Mouse (Mus musculus): ENCODE results near the gene Zfp575. TPM values are rescaled to one million over a fixed set of nuclear protein-coding genes. Genes with fewer than 3 reads are reported as not detected.

The Zfp575 gene
- polyA plus RNA-seq, 1 experiment from 2014 or later: 10.3 TPM

DNA sequence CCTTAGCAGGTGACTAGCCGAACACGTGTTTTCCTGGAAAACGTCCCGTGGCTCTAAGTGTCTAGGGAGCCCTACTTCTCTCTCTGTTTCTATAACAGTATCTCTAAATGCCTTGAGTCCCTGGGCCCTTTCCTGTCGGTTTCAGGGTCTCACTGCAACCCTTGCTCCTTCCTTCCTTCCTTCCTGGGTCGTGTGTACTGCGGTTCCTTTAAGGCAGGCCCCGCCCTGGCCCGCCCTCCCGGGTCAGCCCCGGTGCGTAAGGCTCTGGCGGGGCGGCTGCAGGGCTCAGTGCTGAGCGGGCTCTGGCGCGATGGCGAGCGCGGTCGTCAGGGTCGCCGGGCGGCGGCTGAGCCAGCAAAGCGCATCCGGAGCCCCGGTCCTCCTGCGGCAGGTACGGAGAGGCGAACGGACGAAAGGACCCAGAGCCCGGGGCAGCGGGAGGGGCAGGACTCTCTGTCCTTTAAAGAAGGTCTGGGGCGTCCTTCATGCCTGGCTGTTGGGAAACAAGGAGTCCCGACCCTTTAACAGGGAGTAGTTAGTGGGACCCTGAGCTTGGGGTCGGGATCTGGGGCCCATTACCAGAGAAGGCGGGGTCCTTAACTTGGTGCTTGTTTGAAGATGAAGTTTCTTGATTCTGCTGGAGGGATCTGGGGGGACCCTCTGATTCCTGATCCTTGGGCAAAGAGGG lies 6.3 kb upstream of the Zfp575 start:
- peak overlapping the region; percentile 74 for H3K4me2 ChIP-seq (replicated peaks)
- peak; percentile 86 for ATAC-seq (ENCODE audit: low FRiP score)
- 3% methylated on average over 39 of the region's 39 CpGs for WGBS
- peaks cover 15% of the 10 kb centered on the region for H3K4me1 ChIP-seq (replicated peaks; ENCODE audit: control insufficient read depth, insufficient read depth, low read length)
- no peaks in the 10 kb centered on the region for H3K9me3 ChIP-seq (ENCODE audit: control insufficient read depth, low read length)
- H3K36me3 ChIP-seq (replicated peaks; ENCODE audit: control insufficient read depth, insufficient read depth): no peaks in the 10 kb centered on the region
- peak overlapping the region; percentile 64 for H3K4me3 ChIP-seq (replicated peaks; ENCODE audit: low read length)
- DNase-seq (ENCODE audit: low spot score): peak; percentile 73
- no peak overlapping the region for H3K27ac ChIP-seq
- 0 out of 2 replicates have a peak, but pooled peaks cover 3% of the 10 kb centered on the region for H3K27me3 ChIP-seq (ENCODE audit: control insufficient read depth, insufficient read depth, low read length)
- H3K9ac ChIP-seq: peak overlapping the region; percentile 68

DNA sequence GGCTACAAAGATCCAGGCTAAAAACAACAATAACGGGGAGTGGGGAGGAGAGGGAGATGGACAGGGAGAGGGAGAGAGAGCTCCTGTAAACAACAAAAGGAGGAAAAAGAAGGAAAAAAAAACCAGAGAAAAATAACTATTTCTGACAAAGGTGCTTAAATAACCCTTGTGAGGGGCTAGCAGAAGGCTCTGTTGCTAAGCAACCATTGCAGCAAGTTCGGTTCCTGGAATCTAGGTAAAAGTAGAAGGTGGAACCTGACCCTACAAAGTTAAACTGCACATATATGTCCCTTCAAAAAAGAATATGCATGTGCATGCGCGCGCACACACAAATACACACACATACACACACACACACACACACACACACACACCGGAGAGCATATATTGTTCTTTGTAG lies 5.3 kb upstream of the Zfp575 start:
- Histone ChIP-seq H3K27me3 (ENCODE audit: control insufficient read depth, insufficient read depth, low read length) (0 out of 2 replicates have a peak, but pooled peaks cover 3% of the 10 kb centered on the region), H3K9me3 (ENCODE audit: control insufficient read depth, low read length) (no peaks in the 10 kb centered on the region), H3K4me2 (replicated peaks) (no peak overlapping the region), H3K4me1 (replicated peaks; ENCODE audit: control insufficient read depth, insufficient read depth, low read length) (peaks cover 15% of the 10 kb centered on the region), H3K4me3 (replicated peaks; ENCODE audit: low read length) (no peak overlapping the region), H3K9ac (no peak overlapping the region), H3K27ac (no peak overlapping the region), H3K36me3 (replicated peaks; ENCODE audit: control insufficient read depth, insufficient read depth) (no peaks in the 10 kb centered on the region)
- ATAC-seq (ENCODE audit: low FRiP score): no peak
- WGBS: 77% methylated on average over 6 of the region's 6 CpGs
- DNase-seq (ENCODE audit: low spot score): no peak

DNA sequence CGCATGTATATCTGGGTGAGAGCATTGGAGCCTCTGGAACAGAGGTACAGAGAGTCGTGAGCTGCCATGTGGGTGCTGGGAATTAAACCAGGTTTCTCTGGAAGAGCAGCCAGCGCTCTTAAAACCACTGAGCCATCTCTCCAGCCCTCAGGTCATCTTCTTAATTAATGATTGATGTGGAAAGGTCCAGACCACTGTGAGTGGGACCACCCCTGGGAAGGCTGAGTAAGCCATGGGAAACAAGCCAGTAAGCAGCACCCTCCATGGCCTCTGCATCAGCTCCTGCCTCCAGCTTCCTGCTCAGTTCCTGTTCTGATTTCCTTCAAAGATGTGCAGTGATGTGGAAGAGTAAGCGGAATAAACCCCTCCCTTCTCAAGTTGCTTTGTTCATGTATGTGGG lies 4.7 kb upstream of the Zfp575 start:
- peaks cover 17% of the 10 kb centered on the region for H3K4me1 ChIP-seq (replicated peaks; ENCODE audit: control insufficient read depth, insufficient read depth, low read length)
- ATAC-seq (ENCODE audit: low FRiP score) (no peak), DNase-seq (ENCODE audit: low spot score) (no peak)
- no peak overlapping the region for H3K9ac ChIP-seq
- no peaks in the 10 kb centered on the region for H3K36me3 ChIP-seq (replicated peaks; ENCODE audit: control insufficient read depth, insufficient read depth)
- H3K9me3 ChIP-seq (ENCODE audit: control insufficient read depth, low read length): no peaks in the 10 kb centered on the region
- H3K4me2 ChIP-seq (replicated peaks): no peak overlapping the region
- 55% methylated on average over 4 of the region's 4 CpGs for WGBS
- no peak overlapping the region for H3K27ac ChIP-seq
- 0 out of 2 replicates have a peak, but pooled peaks cover 3% of the 10 kb centered on the region for H3K27me3 ChIP-seq (ENCODE audit: control insufficient read depth, insufficient read depth, low read length)
- no peak overlapping the region for H3K4me3 ChIP-seq (replicated peaks; ENCODE audit: low read length)

DNA sequence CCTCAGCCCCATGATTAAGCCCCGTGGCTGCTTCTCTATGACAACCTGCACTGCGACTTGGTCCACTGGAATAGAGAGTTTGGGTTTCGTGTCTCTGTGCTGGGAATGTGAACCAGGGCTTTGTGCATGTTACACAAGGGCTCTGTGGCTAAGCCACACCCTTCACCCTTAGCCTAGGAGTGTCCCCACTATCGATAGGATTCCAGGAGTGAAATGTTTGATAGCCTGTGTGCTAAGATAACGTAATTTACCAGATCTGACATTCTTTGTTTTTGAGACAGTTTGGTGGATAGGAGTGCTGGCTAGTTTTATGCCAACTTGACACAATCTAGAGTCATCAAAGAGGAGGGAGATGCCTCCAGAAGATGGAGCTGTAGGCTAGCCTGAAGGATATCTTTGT lies 4.3 kb upstream of the Zfp575 start:
- H3K27me3 ChIP-seq (ENCODE audit: control insufficient read depth, insufficient read depth, low read length): peaks cover 3% of the 10 kb centered on the region; the same call in 1 of the 2 replicates
- no peaks in the 10 kb centered on the region for H3K36me3 ChIP-seq (replicated peaks; ENCODE audit: control insufficient read depth, insufficient read depth)
- H3K4me2 ChIP-seq (replicated peaks): no peak overlapping the region
- H3K9me3 ChIP-seq (ENCODE audit: control insufficient read depth, low read length): no peaks in the 10 kb centered on the region
- H3K9ac ChIP-seq: no peak overlapping the region
- no peak for DNase-seq (ENCODE audit: low spot score)
- ATAC-seq (ENCODE audit: low FRiP score): no peak
- peaks cover 17% of the 10 kb centered on the region for H3K4me1 ChIP-seq (replicated peaks; ENCODE audit: control insufficient read depth, insufficient read depth, low read length)
- H3K27ac ChIP-seq: no peak overlapping the region
- no peak overlapping the region for H3K4me3 ChIP-seq (replicated peaks; ENCODE audit: low read length)
- WGBS: 78% methylated on average over 5 of the region's 5 CpGs

DNA sequence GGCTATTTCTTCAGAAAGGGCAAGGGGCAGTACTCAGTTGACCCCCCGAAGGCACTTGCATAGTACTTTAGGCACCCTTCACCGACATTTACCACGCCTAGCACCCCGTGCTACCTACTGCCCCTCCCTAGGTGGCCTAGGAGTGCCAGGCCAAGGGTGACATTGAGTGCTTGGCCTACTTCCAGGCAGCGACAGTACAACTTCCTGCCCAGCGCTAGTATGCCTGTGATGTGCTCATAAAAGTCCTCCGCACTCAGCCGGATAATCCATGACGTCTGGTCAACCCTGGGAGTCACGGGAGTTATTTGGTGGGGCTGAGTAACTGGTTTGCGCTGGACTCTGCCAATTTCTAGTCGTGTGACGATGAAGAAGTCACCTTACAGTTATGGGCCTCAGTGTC lies 895 bp upstream of the Zfp575 start:
- ATAC-seq (ENCODE audit: low FRiP score): no peak
- H3K27ac ChIP-seq: no peak overlapping the region
- no peak overlapping the region for H3K4me3 ChIP-seq (replicated peaks; ENCODE audit: low read length)
- H3K4me2 ChIP-seq (replicated peaks): no peak overlapping the region
- 86% methylated on average over 13 of the region's 13 CpGs for WGBS
- no peaks in the 10 kb centered on the region for H3K9me3 ChIP-seq (ENCODE audit: control insufficient read depth, low read length)
- no peak overlapping the region for H3K9ac ChIP-seq
- H3K4me1 ChIP-seq (replicated peaks; ENCODE audit: control insufficient read depth, insufficient read depth, low read length): peaks cover 7% of the 10 kb centered on the region
- H3K36me3 ChIP-seq (replicated peaks; ENCODE audit: control insufficient read depth, insufficient read depth): no peaks in the 10 kb centered on the region
- H3K27me3 ChIP-seq (ENCODE audit: control insufficient read depth, insufficient read depth, low read length): peaks cover 15% of the 10 kb centered on the region
- DNase-seq (ENCODE audit: low spot score): no peak

DNA sequence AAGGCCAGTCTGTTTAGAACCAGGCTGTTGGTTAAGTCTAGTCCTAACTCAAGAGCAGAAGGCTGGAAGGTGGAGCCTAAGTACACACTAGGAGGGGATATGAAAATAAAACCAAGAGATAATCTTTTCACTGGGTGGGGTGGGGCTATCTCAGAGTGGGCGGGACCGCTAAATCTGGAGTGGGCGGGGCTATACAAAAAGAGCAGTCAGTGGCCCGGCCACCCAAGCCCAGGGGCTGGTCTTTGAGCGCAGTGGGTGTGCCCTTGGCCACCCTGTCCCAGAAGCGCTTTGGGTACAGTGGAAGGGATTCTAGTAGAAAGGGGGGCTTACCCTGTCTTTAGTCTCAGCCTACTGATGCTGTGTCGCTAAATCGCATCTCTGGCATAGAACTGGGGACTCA lies 613 bp downstream of the Zfp575 start:
- Histone ChIP-seq H3K9ac (peak overlapping the region; percentile 83), H3K27me3 (ENCODE audit: control insufficient read depth, insufficient read depth, low read length) (peaks cover 15% of the 10 kb centered on the region), H3K4me1 (replicated peaks; ENCODE audit: control insufficient read depth, insufficient read depth, low read length) (0 out of 2 replicates have a peak, but pooled peaks cover 2% of the 10 kb centered on the region), H3K27ac (peak overlapping the region; percentile 60; the same call in 1 of the 2 replicates), H3K9me3 (ENCODE audit: control insufficient read depth, low read length) (no peaks in the 10 kb centered on the region), H3K4me2 (replicated peaks) (peak overlapping the region; percentile 67), H3K36me3 (replicated peaks; ENCODE audit: control insufficient read depth, insufficient read depth) (no peaks in the 10 kb centered on the region), H3K4me3 (replicated peaks; ENCODE audit: low read length) (peak overlapping the region; percentile 58)
- 11% methylated on average over 8 of the region's 8 CpGs for WGBS
- DNase-seq (ENCODE audit: low spot score): no peak
- ATAC-seq (ENCODE audit: low FRiP score): peak; percentile 56

DNA sequence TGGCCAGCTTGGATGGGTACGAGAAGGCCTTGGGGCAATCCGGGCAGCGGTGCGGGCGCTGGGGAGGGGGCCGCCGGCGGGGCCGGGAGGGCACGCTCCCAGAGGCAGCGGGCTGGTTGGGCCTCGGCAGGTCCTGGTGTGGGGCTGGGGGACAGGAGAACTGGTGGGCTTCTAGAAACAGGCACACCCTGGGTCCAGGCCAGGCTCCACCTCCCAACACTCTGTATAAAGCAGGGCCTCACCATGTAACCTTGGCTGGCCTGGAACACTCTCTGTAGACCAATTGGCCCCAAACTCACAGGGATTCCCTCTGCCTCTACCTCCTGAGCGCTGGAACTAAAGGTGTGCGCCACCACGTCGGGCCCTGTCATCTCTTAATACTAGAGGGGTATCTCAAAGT lies 1.4 kb downstream of the Zfp575 start:
- Histone ChIP-seq H3K36me3 (replicated peaks; ENCODE audit: control insufficient read depth, insufficient read depth) (no peaks in the 10 kb centered on the region), H3K27ac (no peak overlapping the region), H3K4me2 (replicated peaks) (no peak overlapping the region), H3K4me1 (replicated peaks; ENCODE audit: control insufficient read depth, insufficient read depth, low read length) (0 out of 2 replicates have a peak, but pooled peaks cover 2% of the 10 kb centered on the region), H3K9me3 (ENCODE audit: control insufficient read depth, low read length) (no peaks in the 10 kb centered on the region), H3K9ac (no peak overlapping the region), H3K27me3 (ENCODE audit: control insufficient read depth, insufficient read depth, low read length) (peaks cover 15% of the 10 kb centered on the region), H3K4me3 (replicated peaks; ENCODE audit: low read length) (peak overlapping the region; percentile 8; the same call in 1 of the 2 replicates)
- ATAC-seq (ENCODE audit: low FRiP score) (no peak), DNase-seq (ENCODE audit: low spot score) (no peak)
- WGBS: 43% methylated on average over 16 of the region's 16 CpGs

DNA sequence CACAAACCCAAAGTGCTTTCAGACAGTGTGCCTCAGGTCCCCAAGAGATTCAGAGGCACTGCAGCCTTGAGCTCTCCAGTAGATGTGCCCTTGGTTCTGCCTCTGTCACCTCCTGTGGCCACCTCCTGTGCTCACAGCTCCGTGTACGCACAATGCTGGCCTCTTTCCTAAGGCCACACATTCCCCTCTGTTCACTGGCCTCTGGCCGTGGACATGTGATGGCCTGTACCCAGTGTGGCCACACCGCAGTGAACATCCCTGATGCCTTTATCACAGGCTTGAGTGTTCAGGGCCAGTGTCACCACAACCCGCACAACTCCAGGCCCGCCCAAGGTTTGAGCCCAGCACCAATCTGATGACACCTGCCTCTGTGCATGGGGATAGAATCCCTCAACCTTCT lies 2.6 kb downstream of the Zfp575 start:
- no peak for ATAC-seq (ENCODE audit: low FRiP score)

DNA sequence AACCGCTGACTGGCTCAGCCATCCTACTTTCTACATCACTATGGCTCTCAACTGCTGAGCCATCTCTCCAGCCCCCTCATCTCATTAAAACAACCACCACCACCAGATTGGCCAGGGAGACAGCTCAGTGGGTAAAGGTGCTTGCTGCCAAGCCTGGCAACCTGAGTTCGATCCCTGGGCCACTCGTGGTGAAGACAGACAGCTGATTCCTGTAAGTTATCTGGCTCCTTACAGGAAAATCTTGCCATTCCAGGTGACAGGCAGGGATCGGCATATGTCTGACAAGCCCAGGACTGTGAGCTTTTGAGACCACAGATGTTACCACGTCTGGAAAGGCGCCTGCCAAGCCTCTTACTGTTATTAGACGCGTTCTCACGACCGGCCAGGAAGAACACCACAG lies 9.6 kb downstream of the Zfp575 start:
- no peak overlapping the region for H3K4me3 ChIP-seq (replicated peaks; ENCODE audit: low read length)
- no peaks in the 10 kb centered on the region for H3K27me3 ChIP-seq (ENCODE audit: control insufficient read depth, insufficient read depth, low read length)
- no peak overlapping the region for H3K4me2 ChIP-seq (replicated peaks)
- ATAC-seq (ENCODE audit: low FRiP score): no peak
- DNase-seq (ENCODE audit: low spot score): no peak
- no peaks in the 10 kb centered on the region for H3K4me1 ChIP-seq (replicated peaks; ENCODE audit: control insufficient read depth, insufficient read depth, low read length)
- no peak overlapping the region for H3K27ac ChIP-seq
- H3K9ac ChIP-seq: no peak overlapping the region
- WGBS: 89% methylated on average over 10 of the region's 10 CpGs
- no peaks in the 10 kb centered on the region for H3K36me3 ChIP-seq (replicated peaks; ENCODE audit: control insufficient read depth, insufficient read depth)
- H3K9me3 ChIP-seq (ENCODE audit: control insufficient read depth, low read length): no peaks in the 10 kb centered on the region

More for the DNA sequence above, 2.6 kb downstream of the Zfp575 start:
- no peak overlapping the region for H3K4me2 ChIP-seq (replicated peaks)
- no peaks in the 10 kb centered on the region for H3K36me3 ChIP-seq (replicated peaks; ENCODE audit: control insufficient read depth, insufficient read depth)
- no peak overlapping the region for H3K27ac ChIP-seq
- H3K4me1 ChIP-seq (replicated peaks; ENCODE audit: control insufficient read depth, insufficient read depth, low read length): 0 out of 2 replicates have a peak, but pooled peaks cover 2% of the 10 kb centered on the region
- no peak overlapping the region for H3K4me3 ChIP-seq (replicated peaks; ENCODE audit: low read length)
- H3K9ac ChIP-seq: no peak overlapping the region
- peaks cover 15% of the 10 kb centered on the region for H3K27me3 ChIP-seq (ENCODE audit: control insufficient read depth, insufficient read depth, low read length)
- 90% methylated on average over 6 of the region's 6 CpGs for whole genome bisulfite sequencing
- no peak for DNase-seq (ENCODE audit: low spot score)
- H3K9me3 ChIP-seq (ENCODE audit: control insufficient read depth, low read length): no peaks in the 10 kb centered on the region

Data from hindbrain, embryonic 14.5 days (tissue).